Comparison of ENCODE assay signal across 9 mouse cellular contexts in genomic region chr13:52079678-52080246, GRCm38 (mm10).
DNase-seq lines count a peak whose midpoint lies in the region; ATAC-seq lines count a peak whose summit lies in the region.
"Had no signal": no experiment of that assay in that cellular context is flagged by ENCODE, and none has a peak within 500 bp of the region (broad histone marks: within the 10 kb centered on the region; RNA-seq: fewer than 3 reads in every experiment).

No protein-coding gene starts in this region.

- H3K9me3 ChIP-seq in heart, embryonic 10.5 days, result no peaks in the 10 kb centered on the region
- H3K9me3 ChIP-seq in forebrain, embryonic 10.5 days, result no peaks in the 10 kb centered on the region

- peak; percentile 53 for ATAC-seq in frontal cortex, adult (ENCODE audit: low TSS enrichment)
- ATAC-seq: CD4-positive, CD25-positive, alpha-beta regulatory T cell, adult 4 months had no signal

- no peaks in the 10 kb centered on the region for H3K27me3 ChIP-seq in heart, embryonic 10.5 days (ENCODE audit: insufficient read depth, poor library complexity, severe bottlenecking)
- no peaks in the 10 kb centered on the region for H3K27me3 ChIP-seq in forebrain, embryonic 10.5 days (ENCODE audit: poor library complexity, severe bottlenecking)

- intact Hi-C loops in left cerebral cortex, postnatal 36 days (cut with DNase I), result loop anchor here (2.0 kb wide), 1 partner anchor 233 kb away; the partner anchor contains the start of gene Gadd45g

- 30% methylated on average over 14 of the region's 14 CpGs for WGBS in heart, embryonic 10.5 days
- 82% methylated on average over 14 of the region's 14 CpGs for WGBS in forebrain, embryonic 10.5 days

- no peaks in the 10 kb centered on the region for H3K36me3 ChIP-seq in heart, embryonic 10.5 days
- no peaks in the 10 kb centered on the region for H3K36me3 ChIP-seq in forebrain, embryonic 10.5 days (replicated peaks)

- H3K27ac ChIP-seq in heart, embryonic 10.5 days, result peak overlapping the region; percentile 87
- no peak overlapping the region for H3K27ac ChIP-seq in forebrain, embryonic 10.5 days

- H3K4me1 ChIP-seq in heart, embryonic 10.5 days, result peaks cover 63% of the 10 kb centered on the region
- H3K4me1 ChIP-seq in forebrain, embryonic 10.5 days, result peaks cover 9% of the 10 kb centered on the region; the same call in 1 of the 2 replicates

- H3K4me3 ChIP-seq in heart, embryonic 10.5 days, result peak overlapping the region; percentile 25
- no peak overlapping the region for H3K4me3 ChIP-seq in forebrain, embryonic 10.5 days

- no peak for DNase-seq in frontal cortex, postnatal 25 days (ENCODE audit: low spot score in 2 of 2)
- DNase-seq in NIH3T3 (ENCODE audit: low read depth), result peak; percentile 80
- DNase-seq in heart, embryonic 10.5 days (ENCODE audit: low spot score), result peak; percentile 87
- DNase-seq in left cerebral cortex, postnatal 36 days (ENCODE audit: low spot score in 2 of 2), result peak; percentile 21 to 27
- DNase-seq in retina, postnatal 1 day, result no peak
- DNase-seq in forebrain, embryonic 10.5 days (ENCODE audit: extremely low spot score, low spot score), result no peak
- no peak for DNase-seq in adrenal gland, postnatal 14 days

Comparison
In these comparisons a context has a peak if more than half of its experiments do, and no peak if none do; other contexts are left out.
1. DNase-seq: peak in NIH3T3 (single experiment), heart, embryonic 10.5 days (single experiment) and left cerebral cortex, postnatal 36 days (2 of 2); none in frontal cortex, postnatal 25 days (0 of 2), retina, postnatal 1 day (single experiment), forebrain, embryonic 10.5 days (single experiment) and adrenal gland, postnatal 14 days (single experiment).